In the genomic region with DNA sequence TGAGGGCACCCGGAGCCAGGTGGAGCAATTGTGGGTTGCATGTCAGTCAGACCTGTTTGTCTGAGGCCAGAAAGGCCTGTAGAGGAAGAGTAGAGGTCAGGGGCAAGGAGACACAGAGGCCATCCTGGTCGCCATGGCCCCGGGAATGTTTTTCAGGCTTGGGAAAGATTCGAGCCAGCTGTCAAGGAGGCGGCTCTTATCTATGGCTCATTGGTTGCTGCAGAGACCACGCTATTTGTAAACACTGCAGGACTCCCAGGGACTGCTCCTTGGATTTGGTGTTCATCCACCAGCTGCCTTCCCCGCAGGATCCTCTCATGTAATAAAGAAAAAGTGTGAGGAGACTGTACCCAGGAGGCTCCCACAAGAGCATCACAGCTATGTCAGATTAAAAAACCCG, we compare ENCODE assay signal across 13 mouse cellular contexts. TPM values are rescaled to one million over a fixed set of nuclear protein-coding genes. Genes with fewer than 3 reads are reported as not detected.
A peak's percentile ranks its signal among the peaks of the same experiment; 100 is the strongest.
DNase-seq lines count a peak whose midpoint lies in the region; ATAC-seq and TF ChIP-seq lines count a peak whose summit lies in the region.
"Had no signal": no experiment of that assay in that cellular context is flagged by ENCODE, and none has a peak within 500 bp of the region (broad histone marks: within the 10 kb centered on the region; RNA-seq: fewer than 3 reads in every experiment).

No protein-coding gene starts in this region.

- H3K4me3 ChIP-seq in hindbrain, embryonic 10.5 days, result no peak overlapping the region
- H3K4me3 ChIP-seq in hindbrain, embryonic 14.5 days (replicated peaks; ENCODE audit: low read length), result no peak overlapping the region
- no peak overlapping the region for H3K4me3 ChIP-seq in heart, embryonic 10.5 days
- no peak overlapping the region for H3K4me3 ChIP-seq in hindbrain, postnatal 0 days (ENCODE audit: low read length)
- H3K4me3 ChIP-seq: limb, embryonic 15.5 days had no signal

- H3K9me3 ChIP-seq in hindbrain, embryonic 10.5 days, result no peaks in the 10 kb centered on the region
- no peaks in the 10 kb centered on the region for H3K9me3 ChIP-seq in hindbrain, embryonic 14.5 days (ENCODE audit: control insufficient read depth, low read length)
- no peaks in the 10 kb centered on the region for H3K9me3 ChIP-seq in heart, embryonic 10.5 days
- H3K9me3 ChIP-seq in hindbrain, postnatal 0 days (ENCODE audit: low read length), result no peaks in the 10 kb centered on the region
- H3K9me3 ChIP-seq: limb, embryonic 15.5 days had no signal

- no peaks in the 10 kb centered on the region for H3K36me3 ChIP-seq in hindbrain, embryonic 10.5 days
- no peaks in the 10 kb centered on the region for H3K36me3 ChIP-seq in hindbrain, embryonic 14.5 days (replicated peaks; ENCODE audit: control insufficient read depth, insufficient read depth)
- no peaks in the 10 kb centered on the region for H3K36me3 ChIP-seq in heart, embryonic 10.5 days
- H3K36me3 ChIP-seq in hindbrain, postnatal 0 days (ENCODE audit: insufficient read depth, low read length), result no peaks in the 10 kb centered on the region
- H3K36me3 ChIP-seq: limb, embryonic 15.5 days had no signal

- no peaks in the 10 kb centered on the region for H3K27me3 ChIP-seq in hindbrain, embryonic 10.5 days (ENCODE audit: insufficient read depth, poor library complexity, severe bottlenecking)
- no peaks in the 10 kb centered on the region for H3K27me3 ChIP-seq in hindbrain, embryonic 14.5 days (ENCODE audit: control insufficient read depth, insufficient read depth, low read length)
- no peaks in the 10 kb centered on the region for H3K27me3 ChIP-seq in heart, embryonic 10.5 days (ENCODE audit: insufficient read depth, poor library complexity, severe bottlenecking)
- no peaks in the 10 kb centered on the region for H3K27me3 ChIP-seq in hindbrain, postnatal 0 days (ENCODE audit: insufficient read depth, low read length)
- H3K27me3 ChIP-seq: limb, embryonic 15.5 days had no signal

- no peak overlapping the region for H3K4me2 ChIP-seq in hindbrain, embryonic 14.5 days (replicated peaks)
- H3K4me2 ChIP-seq in hindbrain, postnatal 0 days (ENCODE audit: low read depth, low read length), result no peak overlapping the region
- H3K4me2 ChIP-seq: limb, embryonic 15.5 days had no signal

- no peak for TF ChIP-seq CTCF in hindbrain, postnatal 0 days (IDR thresholded peaks at IDR 0.05; ENCODE audit: low read depth)

- H3K4me1 ChIP-seq in hindbrain, embryonic 10.5 days (replicated peaks), result peaks cover 70% of the 10 kb centered on the region
- peaks cover 10% of the 10 kb centered on the region; the same call in 1 of the 2 replicates for H3K4me1 ChIP-seq in hindbrain, embryonic 14.5 days (replicated peaks; ENCODE audit: control insufficient read depth, insufficient read depth, low read length)
- peaks cover 15% of the 10 kb centered on the region for H3K4me1 ChIP-seq in heart, embryonic 10.5 days
- peaks cover 2% of the 10 kb centered on the region for H3K4me1 ChIP-seq in hindbrain, postnatal 0 days (ENCODE audit: insufficient read depth, low read length)
- H3K4me1 ChIP-seq: limb, embryonic 15.5 days had no signal

- no peak for ATAC-seq in hindbrain, embryonic 14.5 days (ENCODE audit: low FRiP score)
- ATAC-seq in hindbrain, postnatal 0 days, result no peak

- intact Hi-C loops in left cerebral cortex, postnatal 14 days (cut with DNase I), result no loop called here

- no peak overlapping the region for H3K9ac ChIP-seq in hindbrain, embryonic 14.5 days
- no peak overlapping the region for H3K9ac ChIP-seq in hindbrain, postnatal 0 days (replicated peaks; ENCODE audit: low read length)
- H3K9ac ChIP-seq: limb, embryonic 15.5 days had no signal

- peak; percentile 33 for DNase-seq in hindbrain, embryonic 10.5 days (ENCODE audit: low spot score)
- no peak for DNase-seq in hindbrain, embryonic 14.5 days (ENCODE audit: low spot score)
- peak; percentile 77 for DNase-seq in heart, embryonic 10.5 days (ENCODE audit: low spot score)
- peak; percentile 33 for DNase-seq in hindbrain, postnatal 0 days (ENCODE audit: low spot score)
- DNase-seq in mesoderm, embryonic 11.5 days (ENCODE audit: low read depth, low spot score), result peak; percentile 52
- no peak for DNase-seq in thymus, postnatal 4 days
- no peak for DNase-seq in left cerebral cortex, postnatal 14 days (ENCODE audit: low spot score in 2 of 2)
- DNase-seq: gastrocnemius, postnatal 25 days; kidney, adult 18-20 months; right cerebral cortex, postnatal 25 days had no signal

- WGBS in hindbrain, embryonic 10.5 days, result 26% methylated on average over 8 of the region's 8 CpGs
- WGBS in hindbrain, embryonic 14.5 days, result 23% methylated on average over 8 of the region's 8 CpGs
- WGBS in heart, embryonic 10.5 days, result 27% methylated on average over 8 of the region's 8 CpGs
- 29% methylated on average over 8 of the region's 8 CpGs for WGBS in hindbrain, postnatal 0 days

- peak overlapping the region; percentile 66 for H3K27ac ChIP-seq in hindbrain, embryonic 10.5 days
- no peak overlapping the region for H3K27ac ChIP-seq in hindbrain, embryonic 14.5 days
- peak overlapping the region; percentile 36; the same call in 1 of the 2 replicates for H3K27ac ChIP-seq in heart, embryonic 10.5 days
- H3K27ac ChIP-seq in hindbrain, postnatal 0 days, result no peak overlapping the region
- H3K27ac ChIP-seq: limb, embryonic 15.5 days; macrophage had no signal

RNA-seq across cellular contexts. Expression of gene Frmd4b, which starts 34.6 kb away (rescaled TPM):
- 30.6 and 41.9 TPM in 2 replicates for polyA plus RNA-seq in hindbrain, embryonic 10.5 days (2016; fragmentation: Nextera tagmentation; extraction: Ambion mirVana)
- polyA plus RNA-seq in hindbrain, embryonic 14.5 days (2014; fragmentation: Nextera tagmentation; extraction: Ambion mirVana), result 20.2 and 25.1 TPM in 2 replicates
- polyA plus RNA-seq in heart, embryonic 10.5 days (2016; fragmentation: Nextera tagmentation; extraction: Ambion mirVana), result 32.5 and 33.9 TPM in 2 replicates
- 20.2 and 28.7 TPM in 2 replicates for total RNA-seq in hindbrain, postnatal 0 days (2014; rRNA removed)
- polyA plus RNA-seq in hindbrain, postnatal 0 days (2015; fragmentation: Nextera tagmentation; extraction: Ambion mirVana), result 12.6 and 13.7 TPM in 2 replicates
- total RNA-seq in left cerebral cortex, postnatal 14 days (2021), result 10 to 100 TPM; 19.5 to 21.0 TPM
- total RNA-seq: MEL had no signal

Comparison
In these comparisons a context has a peak if more than half of its experiments do, and no peak if none do; other contexts are left out.
1. DNase-seq: peak in hindbrain, embryonic 10.5 days (single experiment), heart, embryonic 10.5 days (single experiment), hindbrain, postnatal 0 days (single experiment) and mesoderm, embryonic 11.5 days (single experiment); none in hindbrain, embryonic 14.5 days (single experiment), thymus, postnatal 4 days (single experiment) and left cerebral cortex, postnatal 14 days (0 of 2).
2. H3K27ac ChIP-seq: peak in hindbrain, embryonic 10.5 days (single experiment) and heart, embryonic 10.5 days (single experiment); none in hindbrain, embryonic 14.5 days (single experiment) and hindbrain, postnatal 0 days (single experiment).